Mouse (Mus musculus) spleen, adult 12 weeks (tissue): ENCODE data around the gene Gm49373.

ENCODE experiments used
- DNase-seq: peaks from one replicate; pipeline ENCODE4 v3.0.0; 2022; ENCODE audit warnings: low spot score

The Gm49373 gene

DNA sequence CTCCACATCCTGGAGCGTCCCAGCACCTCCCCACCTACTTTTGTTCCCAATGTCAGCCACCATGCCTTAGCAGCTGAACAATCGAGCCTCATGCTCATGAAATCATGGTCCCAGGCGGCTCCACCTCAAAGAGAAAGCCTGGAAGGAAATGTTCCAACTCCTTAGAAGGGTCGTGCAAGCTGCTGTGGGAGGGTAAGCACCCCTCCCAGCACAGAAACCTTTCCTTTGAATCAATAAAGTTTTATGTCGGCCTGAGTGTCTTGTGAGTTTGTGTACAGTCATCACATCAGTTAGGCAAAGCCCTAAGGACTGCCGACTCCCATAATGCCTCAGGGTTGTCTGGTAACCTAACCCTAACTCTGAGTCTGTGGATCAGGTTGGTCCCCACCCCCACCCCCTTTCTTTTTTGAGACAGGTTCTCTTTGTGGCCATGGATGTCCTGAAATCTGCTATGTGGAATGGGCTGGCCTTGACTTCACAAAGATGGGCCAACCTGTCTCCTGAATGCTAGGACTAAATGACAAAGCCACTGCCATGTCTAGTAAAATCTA lies 44.3 kb downstream of the Gm49373 start:
- no peak for DNase-seq

DNA sequence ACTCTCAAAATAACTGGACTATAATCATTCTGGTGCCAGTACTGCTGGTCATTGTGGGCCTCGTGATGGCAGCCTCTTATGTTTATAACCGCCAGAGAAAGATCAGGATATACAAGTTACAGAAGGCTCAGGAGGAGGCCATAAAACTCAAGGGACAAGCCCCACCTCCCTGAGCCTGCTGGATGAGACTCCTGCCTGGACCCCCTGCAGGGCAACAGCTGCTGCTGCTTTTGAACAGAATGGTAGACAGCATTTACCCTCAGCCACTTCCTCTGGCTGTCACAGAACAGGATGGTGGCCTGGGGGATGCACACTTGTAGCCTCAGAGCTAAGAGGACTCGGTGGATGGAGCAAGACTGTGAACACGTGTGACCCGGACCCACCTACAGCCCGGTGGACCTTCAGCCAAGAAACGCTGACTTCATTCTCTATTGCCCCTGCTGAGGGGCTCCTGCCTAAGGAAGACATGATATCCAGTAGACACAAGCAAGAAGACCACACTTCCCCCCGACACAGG lies 45.1 kb downstream of the Gm49373 start:
- no peak for DNase-seq

DNA sequence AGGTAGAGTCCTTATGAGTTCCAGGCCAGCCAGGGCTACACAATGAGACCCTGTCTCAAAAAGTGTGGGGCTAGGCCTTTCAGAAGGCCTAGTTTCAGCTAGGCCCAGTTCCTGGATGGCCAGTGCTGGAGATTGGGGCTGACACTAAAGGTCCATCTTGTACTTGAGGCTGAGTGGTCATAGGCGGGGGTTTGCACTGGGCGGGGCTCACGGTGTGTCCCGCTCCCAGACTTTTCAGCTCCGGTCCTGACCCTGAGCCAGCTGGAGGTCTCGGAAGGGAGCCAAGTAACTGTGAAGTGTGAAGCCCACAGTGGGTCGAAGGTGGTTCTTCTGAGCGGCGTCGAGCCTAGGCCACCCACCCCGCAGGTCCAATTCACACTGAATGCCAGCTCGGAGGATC lies 46.0 kb downstream of the Gm49373 start:
- DNase-seq = no peak

DNA sequence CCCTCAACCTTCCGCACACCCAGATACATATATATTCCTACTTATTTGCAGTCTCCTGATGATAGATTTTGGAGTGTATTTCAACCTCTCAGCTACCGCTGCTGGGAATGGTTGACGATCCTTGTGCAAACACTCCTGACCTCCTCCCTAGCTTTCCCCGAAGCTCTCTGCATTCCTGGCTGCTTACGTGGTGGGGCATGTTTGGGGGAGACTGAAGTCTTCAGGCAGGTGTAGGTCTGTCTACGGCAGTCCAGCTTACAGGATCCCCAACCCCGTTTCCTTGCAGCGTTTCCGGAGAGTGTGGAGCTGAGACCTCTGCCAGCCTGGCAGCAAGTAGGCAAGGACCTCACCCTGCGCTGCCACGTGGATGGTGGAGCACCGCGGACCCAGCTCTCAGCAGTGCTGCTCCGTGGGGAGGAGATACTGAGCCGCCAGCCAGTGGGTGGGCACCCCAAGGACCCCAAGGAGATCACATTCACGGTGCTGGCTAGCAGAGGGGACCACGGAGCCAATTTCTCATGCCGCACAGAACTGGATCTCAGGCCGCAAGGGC lies 47.6 kb downstream of the Gm49373 start:
- no peak for DNase-seq

DNA sequence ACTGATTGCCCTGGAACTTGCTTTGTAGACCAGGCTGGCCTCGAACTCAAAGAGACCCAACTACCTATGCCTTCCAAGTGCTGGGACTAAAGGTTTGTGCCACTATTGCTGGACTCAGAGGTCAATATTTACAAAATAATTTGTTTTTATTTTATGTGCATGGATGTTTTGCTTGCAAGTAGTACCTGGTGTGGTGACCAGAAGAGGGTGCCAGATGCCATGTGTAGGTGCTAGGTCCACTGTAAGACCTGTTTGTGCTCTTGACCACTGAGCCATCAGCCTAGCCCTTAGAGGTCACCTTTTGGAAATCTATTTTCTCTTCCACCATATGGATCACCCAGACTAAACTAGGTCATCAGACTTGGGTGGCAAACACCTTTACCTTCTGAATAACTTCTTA lies 50.2 kb downstream of the Gm49373 start:
- DNase-seq = no peak

DNA sequence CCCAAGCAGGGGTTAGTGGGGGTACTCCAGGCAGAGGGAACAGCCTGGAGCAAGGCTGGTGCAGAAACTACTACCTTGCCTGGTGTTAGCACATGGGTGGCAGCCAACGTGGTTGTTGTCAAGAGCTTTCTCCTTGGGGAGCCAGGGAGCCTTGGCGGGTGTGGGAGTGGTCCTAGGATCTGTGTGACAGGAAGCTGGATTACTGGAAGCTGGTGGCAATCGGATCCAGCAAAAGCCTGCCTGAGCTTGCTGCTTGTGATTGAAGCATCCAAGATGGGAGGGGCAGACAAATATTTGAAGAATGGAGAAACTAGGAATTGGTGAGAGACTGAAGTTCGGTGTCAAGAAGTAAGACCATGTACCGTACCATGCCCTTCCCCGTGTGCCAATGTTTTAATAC lies 50.6 kb downstream of the Gm49373 start:
- no peak for DNase-seq

DNA sequence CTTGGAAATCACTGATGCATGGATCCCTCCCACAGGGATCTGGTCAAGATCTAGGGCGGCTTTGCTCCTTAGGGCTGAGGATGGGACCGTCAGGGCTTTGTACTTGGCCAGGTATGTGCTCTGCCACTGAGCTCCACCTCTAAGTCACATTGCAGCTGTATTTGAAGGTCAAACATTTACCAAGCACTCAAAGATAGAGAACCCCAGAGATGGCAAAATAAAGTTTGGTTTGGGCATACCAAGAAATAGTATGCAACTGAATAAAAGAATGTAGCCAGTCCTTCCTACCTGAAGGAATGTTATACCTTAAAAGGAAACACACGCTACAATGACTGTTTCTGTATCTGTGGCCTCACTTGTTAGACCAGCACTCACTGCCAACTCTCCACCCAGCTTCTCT lies 51.5 kb downstream of the Gm49373 start:
- no peak for DNase-seq

DNA sequence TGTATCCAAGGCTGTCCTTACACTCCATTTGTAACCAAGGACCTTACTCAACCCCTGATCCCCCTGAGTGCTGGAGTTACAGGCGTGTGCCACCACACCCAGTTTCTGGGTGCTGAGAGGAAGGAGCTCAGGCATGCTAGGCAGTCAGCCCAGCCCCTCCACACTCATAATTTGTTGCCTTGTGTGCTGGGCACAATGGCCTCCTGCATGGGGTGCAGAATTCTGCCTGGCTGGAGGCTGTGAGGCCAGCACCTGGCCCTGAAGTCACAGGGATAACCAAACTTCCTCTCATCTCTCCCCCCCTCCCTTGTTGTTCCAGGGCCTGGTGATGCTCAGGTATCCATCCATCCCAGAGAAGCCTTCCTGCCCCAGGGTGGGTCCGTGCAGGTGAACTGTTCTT lies 54.3 kb downstream of the Gm49373 start:
- DNase-seq = no peak

DNA sequence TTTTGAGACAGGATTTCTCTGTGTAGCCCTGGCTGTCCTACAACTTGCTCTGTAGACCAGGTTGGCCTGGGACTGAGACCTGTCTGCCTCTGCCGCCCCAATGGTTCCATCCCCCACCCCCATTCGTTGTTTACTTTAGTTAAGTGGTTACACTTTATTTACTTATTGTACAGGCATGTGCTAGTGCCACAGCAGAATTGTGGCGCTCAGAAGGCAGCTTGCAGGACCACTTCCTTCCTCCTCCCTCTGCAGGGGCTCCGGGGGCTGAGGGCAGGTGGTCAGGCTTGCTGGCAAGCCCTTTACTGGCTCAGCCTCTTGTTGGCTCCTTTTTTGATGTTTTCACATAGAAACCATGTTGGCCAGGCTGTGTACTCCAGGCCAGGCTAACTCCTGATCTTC lies 55.7 kb downstream of the Gm49373 start:
- DNase-seq = no peak

DNA sequence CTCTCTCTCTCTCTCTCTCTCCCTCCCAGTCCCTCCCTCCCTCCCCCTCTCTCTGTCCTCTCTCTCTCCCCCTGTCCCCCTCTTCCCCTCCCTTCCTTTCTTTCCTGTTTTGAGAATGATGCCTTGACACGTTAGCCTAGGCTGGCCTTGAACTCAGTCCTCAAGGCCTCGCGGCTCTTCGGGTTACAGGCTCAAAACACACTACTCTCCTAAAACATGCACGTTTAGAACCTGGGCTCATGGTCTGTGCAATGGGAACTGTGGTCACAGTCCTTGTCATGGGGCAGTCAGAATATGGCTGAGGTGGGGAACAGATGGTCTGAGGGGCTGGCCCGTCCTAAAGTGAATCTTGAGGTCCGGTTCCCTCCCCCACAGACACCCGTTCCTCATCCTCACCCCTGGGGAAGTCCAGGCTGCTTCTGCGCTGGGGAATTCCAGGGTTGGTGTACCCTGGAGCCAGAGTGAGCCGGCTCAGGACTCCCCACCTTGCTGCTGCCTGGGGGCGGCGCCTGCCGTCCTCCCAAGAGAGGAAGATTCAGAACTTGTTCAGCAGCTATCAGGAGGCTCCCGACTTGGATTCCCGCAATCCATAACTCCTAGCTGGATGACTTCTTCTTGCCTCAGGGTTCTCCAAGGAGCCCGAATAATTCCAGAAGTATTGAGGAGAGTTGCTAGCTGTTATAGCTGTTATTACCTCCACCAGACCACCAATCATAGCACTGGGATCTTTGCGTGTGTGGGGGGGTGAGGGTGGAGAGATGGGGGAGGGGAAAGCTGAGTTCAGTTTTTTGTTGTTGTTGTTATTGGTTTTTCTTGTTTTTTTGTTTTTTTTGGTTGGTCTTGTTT lies 56.3 kb downstream of the Gm49373 start:
- DNase-seq = no peak

DNA sequence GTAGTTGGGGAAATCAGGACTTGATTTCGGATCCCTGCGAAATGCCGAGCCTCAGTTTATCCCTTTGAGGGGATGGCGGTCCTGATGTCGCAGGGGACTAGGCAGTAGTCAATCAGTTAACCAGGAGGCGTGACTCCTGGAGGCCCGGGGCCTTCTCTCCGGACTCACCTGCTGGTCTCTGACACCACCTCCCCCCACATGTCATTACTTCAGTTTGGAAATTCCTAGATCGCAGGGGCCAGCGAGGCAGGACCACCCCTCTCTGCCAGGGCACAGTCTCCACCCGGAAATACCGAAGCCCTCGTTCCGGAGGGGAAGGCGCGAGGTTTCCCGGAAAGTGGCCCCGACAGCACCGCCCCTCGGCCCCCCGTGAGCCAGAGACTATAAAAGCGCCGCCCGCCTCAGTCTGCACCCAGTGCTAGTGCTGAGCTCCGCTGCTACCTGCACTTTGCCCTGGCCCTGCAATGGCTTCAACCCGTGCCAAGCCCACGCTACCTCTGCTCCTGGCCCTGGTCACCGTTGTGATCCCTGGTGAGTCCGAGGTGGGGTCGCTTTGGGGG lies 57.2 kb downstream of the Gm49373 start, which contains the start of gene Icam1:
Icam1 (plus strand) TSS at position 415 of the 560 bp plus-strand sequence.
- peak; percentile 51 for DNase-seq

DNA sequence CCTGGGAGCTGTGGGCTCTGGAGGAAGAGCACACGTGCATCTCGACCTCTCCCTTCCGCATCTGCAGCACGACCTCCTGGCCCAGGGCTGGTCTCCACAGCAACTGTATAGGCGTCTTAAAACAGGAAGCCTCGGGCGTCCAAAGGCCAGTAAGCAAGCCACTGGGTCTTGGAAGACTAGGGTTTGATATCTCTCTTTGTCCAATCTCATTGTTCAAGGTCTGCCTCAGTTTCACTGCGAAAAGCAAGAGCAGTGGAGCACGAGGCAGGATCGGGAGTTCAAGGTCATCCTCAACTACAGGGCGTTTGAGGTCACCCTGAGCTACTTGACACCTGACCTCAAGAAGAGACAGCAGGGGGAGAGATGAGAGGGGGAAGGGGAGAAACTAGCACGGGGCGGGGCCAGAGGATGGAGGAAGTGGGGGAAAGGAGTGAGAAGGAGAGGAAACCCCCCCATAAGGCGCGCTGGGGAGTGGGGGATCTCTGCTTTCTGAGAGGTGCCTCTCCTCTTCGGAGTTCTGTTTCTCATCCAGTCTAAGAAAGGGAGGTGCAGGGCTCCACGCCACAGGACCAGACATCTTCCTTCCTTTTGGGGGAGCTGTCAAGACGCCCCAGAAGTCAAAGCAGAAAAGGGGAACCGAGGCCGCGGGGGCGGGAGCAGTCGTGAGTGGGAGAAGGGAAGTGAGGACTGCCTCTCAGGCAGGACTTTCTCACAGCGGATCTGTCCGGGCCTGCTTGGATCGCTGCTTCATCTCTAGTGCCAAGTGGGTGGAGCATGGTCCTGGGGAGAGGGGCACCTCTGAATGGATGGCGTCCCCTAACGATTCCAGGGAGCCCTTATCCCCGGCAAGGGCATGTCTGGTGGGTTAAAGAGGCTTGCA lies 58.0 kb downstream of the Gm49373 start:
- peak; percentile 64 for DNase-seq
